In genomic region chr13:34181624-34182023, GRCm38 (mm10) we compare ENCODE assay signal across 23 mouse cellular contexts. TPM values are rescaled to one million over a fixed set of nuclear protein-coding genes. Genes with fewer than 3 reads are reported as not detected.
DNase-seq lines count a peak whose midpoint lies in the region; ATAC-seq lines count a peak whose summit lies in the region.
"Had no signal": no experiment of that assay in that cellular context is flagged by ENCODE, and none has a peak within 500 bp of the region (broad histone marks: within the 10 kb centered on the region; RNA-seq: fewer than 3 reads in every experiment).

No protein-coding gene starts in this region.

- ATAC-seq in hindbrain, embryonic 15.5 days (ENCODE audit: low FRiP score, low read depth): 0 out of 2 replicates have a peak, but pooled peaks have one; percentile 25
- no peak for ATAC-seq in hindbrain, embryonic 12.5 days (ENCODE audit: low FRiP score)
- peak; percentile 57 to 67 for ATAC-seq in hematopoietic stem cell, adult 5-6 weeks (replicated peaks in 1 of 2; ENCODE audit: insufficient read depth in 1 of 2, low FRiP score in 2 of 2, low TSS enrichment in 1 of 2, low read depth in 1 of 2, poor library complexity in 2 of 2, severe bottlenecking in 2 of 2)
- ATAC-seq in activated CD4-positive, CD25-positive, alpha-beta regulatory T cell, adult 4 months: no peak
- no peak for ATAC-seq in granulocyte monocyte progenitor cell, adult 5-6 weeks (replicated peaks; ENCODE audit: poor library complexity, severe bottlenecking)
- ATAC-seq: CD4-positive, CD25-positive, alpha-beta regulatory T cell, adult 4 months; Patski had no signal

- DNase-seq in heart, adult 11 months: peak; percentile 90
- no peak for DNase-seq in heart, embryonic 10.5 days (ENCODE audit: low spot score)
- peak; percentile 6 for DNase-seq in MN1 (ENCODE audit: low spot score)
- DNase-seq: adrenal gland, adult 2 months; adrenal gland, adult 8-10 months; adrenal gland, postnatal 10 days; adrenal gland, postnatal 14 days; adrenal gland, postnatal 25 days; adrenal gland, postnatal 36 days; B cell, adult 2 months; cerebellum, adult 11 months; cerebellum, adult 11-12 months; cerebellum, adult 18-20 months; cerebellum, adult 2 months had no signal

- H3K4me1 ChIP-seq in heart, embryonic 10.5 days: no peaks in the 10 kb centered on the region; the same call in 1 of the 2 replicates
- no peaks in the 10 kb centered on the region for H3K4me1 ChIP-seq in hindbrain, embryonic 15.5 days (replicated peaks)
- no peaks in the 10 kb centered on the region for H3K4me1 ChIP-seq in hindbrain, embryonic 12.5 days

- peaks cover 28% of the 10 kb centered on the region for H3K36me3 ChIP-seq in heart, embryonic 10.5 days
- peaks cover 34% of the 10 kb centered on the region for H3K36me3 ChIP-seq in hindbrain, embryonic 15.5 days
- H3K36me3 ChIP-seq in hindbrain, embryonic 12.5 days: peaks cover 49% of the 10 kb centered on the region

- no peak overlapping the region for H3K4me2 ChIP-seq in hindbrain, embryonic 15.5 days
- H3K4me2 ChIP-seq in hindbrain, embryonic 12.5 days (replicated peaks): no peak overlapping the region

- 85% methylated on average over 5 of the region's 5 CpGs for WGBS in heart, embryonic 10.5 days
- 77% methylated on average over 5 of the region's 5 CpGs for WGBS in hindbrain, embryonic 15.5 days
- WGBS in hindbrain, embryonic 12.5 days: 94% methylated on average over 5 of the region's 5 CpGs

- no peaks in the 10 kb centered on the region for H3K9me3 ChIP-seq in heart, embryonic 10.5 days
- no peaks in the 10 kb centered on the region for H3K9me3 ChIP-seq in hindbrain, embryonic 15.5 days
- H3K9me3 ChIP-seq in hindbrain, embryonic 12.5 days (replicated peaks): no peaks in the 10 kb centered on the region
- H3K9me3 ChIP-seq: G1E had no signal

- H3K27me3 ChIP-seq in heart, embryonic 10.5 days (ENCODE audit: insufficient read depth, poor library complexity, severe bottlenecking): no peaks in the 10 kb centered on the region
- no peaks in the 10 kb centered on the region for H3K27me3 ChIP-seq in hindbrain, embryonic 15.5 days
- H3K27me3 ChIP-seq in hindbrain, embryonic 12.5 days: no peaks in the 10 kb centered on the region
- H3K27me3 ChIP-seq: CH12.LX, Patski had no signal

- no peak overlapping the region for H3K27ac ChIP-seq in heart, embryonic 10.5 days
- no peak overlapping the region for H3K27ac ChIP-seq in hindbrain, embryonic 15.5 days (replicated peaks)
- no peak overlapping the region for H3K27ac ChIP-seq in hindbrain, embryonic 12.5 days

- H3K9ac ChIP-seq in hindbrain, embryonic 15.5 days: no peak overlapping the region
- no peak overlapping the region for H3K9ac ChIP-seq in hindbrain, embryonic 12.5 days

- no peak overlapping the region for H3K4me3 ChIP-seq in heart, embryonic 10.5 days
- no peak overlapping the region for H3K4me3 ChIP-seq in hindbrain, embryonic 15.5 days
- no peak overlapping the region for H3K4me3 ChIP-seq in hindbrain, embryonic 12.5 days

RNA-seq across cellular contexts. Expression of gene Psmg4, which starts 18.9 kb away (rescaled TPM):
- 66.6 and 70.3 TPM in 2 replicates for polyA plus RNA-seq in heart, embryonic 10.5 days (2016; fragmentation: Nextera tagmentation; extraction: Ambion mirVana)
- 78.1 and 82.6 TPM in 2 replicates for polyA plus RNA-seq in hindbrain, embryonic 15.5 days (2015; fragmentation: Nextera tagmentation; extraction: Ambion mirVana)
- 80.5 and 93.8 TPM in 2 replicates for polyA plus RNA-seq in hindbrain, embryonic 12.5 days (2016; fragmentation: Nextera tagmentation; extraction: Ambion mirVana)
- total RNA-seq in hematopoietic stem cell, adult 5-6 weeks (2017): 197 and 238 TPM in 2 replicates
- polyA plus RNA-seq in activated CD4-positive, CD25-positive, alpha-beta regulatory T cell, adult 4 months (2017; shearing (Covaris generic)): 10 to 100 TPM; 51.0 to 57.8 TPM
- 50.2 and 81.2 TPM in 2 replicates for total RNA-seq in granulocyte monocyte progenitor cell, adult 5-6 weeks (2014; fragmentation: Nextera tagmentation)
- total RNA-seq in granulocyte monocyte progenitor cell, adult 5-6 weeks (2017): 181 and 240 TPM in 2 replicates

RNA-seq across cellular contexts. Expression of gene Tubb2b, which starts 51.4 kb away (rescaled TPM):
- 18.8 and 30.7 TPM in 2 replicates for polyA plus RNA-seq in heart, embryonic 10.5 days (2016; fragmentation: Nextera tagmentation; extraction: Ambion mirVana)
- polyA plus RNA-seq in hindbrain, embryonic 15.5 days (2015; fragmentation: Nextera tagmentation; extraction: Ambion mirVana): 939 and 1,019 TPM in 2 replicates
- 363 and 373 TPM in 2 replicates for polyA plus RNA-seq in hindbrain, embryonic 12.5 days (2016; fragmentation: Nextera tagmentation; extraction: Ambion mirVana)
- 0.25 TPM in 1 of 2 replicates, not detected in the other for total RNA-seq in hematopoietic stem cell, adult 5-6 weeks (2017)
- 1 to 10 TPM in 1 of 2 experiments, under 1 TPM in 1; 0.69 to 1.0 TPM for polyA plus RNA-seq in activated CD4-positive, CD25-positive, alpha-beta regulatory T cell, adult 4 months (2017; shearing (Covaris generic))
- not detected in 2 replicates for total RNA-seq in granulocyte monocyte progenitor cell, adult 5-6 weeks (2014; fragmentation: Nextera tagmentation)
- not detected in 2 replicates for total RNA-seq in granulocyte monocyte progenitor cell, adult 5-6 weeks (2017)

Comparison
In these comparisons a context has a peak if more than half of its experiments do, and no peak if none do; other contexts are left out.
1. ATAC-seq: peak in hindbrain, embryonic 15.5 days (single experiment) and hematopoietic stem cell, adult 5-6 weeks (2 of 2); none in hindbrain, embryonic 12.5 days (single experiment), activated CD4-positive, CD25-positive, alpha-beta regulatory T cell, adult 4 months (single experiment) and granulocyte monocyte progenitor cell, adult 5-6 weeks (single experiment).
2. RNA of gene Tubb2b, which starts 51.4 kb away (polyA plus RNA-seq): 939 to 1,019 TPM in hindbrain, embryonic 15.5 days and 363 to 373 TPM in hindbrain, embryonic 12.5 days; 18.8 to 30.7 TPM in heart, embryonic 10.5 days and 0.69 to 1.0 TPM in activated CD4-positive, CD25-positive, alpha-beta regulatory T cell, adult 4 months; every median in the first group is over 10 times any median in the second.